Mouse (Mus musculus): ENCODE results near the gene Pes1.
"Not testable (repeated sequence)": the region's sequence is repeated elsewhere in the genome, so short reads cannot be mapped to it uniquely, and the experiment has no call there.

Pes1 gene

DNA sequence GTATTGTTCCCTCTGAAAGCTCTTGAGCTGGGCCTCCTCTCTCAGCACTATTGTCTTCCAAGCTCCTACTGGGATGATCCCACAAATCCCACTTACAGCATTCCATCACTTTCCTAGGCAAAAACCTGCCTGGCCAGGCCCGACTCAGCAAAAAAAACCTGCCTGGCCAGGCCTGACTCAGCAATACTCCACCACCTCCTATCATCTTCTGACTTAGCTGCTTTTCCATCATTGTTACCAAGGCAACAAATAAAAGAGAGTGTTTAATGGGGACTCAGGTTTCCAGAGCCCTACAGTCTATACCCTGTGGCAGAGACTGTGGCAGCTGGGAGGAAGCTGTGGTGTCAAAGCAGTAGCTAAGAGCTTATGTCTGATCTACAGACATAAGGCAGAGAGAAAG, 48.8 kb downstream of the Pes1 start:
- DNase-seq (ENCODE audit: low spot score), result no peak

DNA sequence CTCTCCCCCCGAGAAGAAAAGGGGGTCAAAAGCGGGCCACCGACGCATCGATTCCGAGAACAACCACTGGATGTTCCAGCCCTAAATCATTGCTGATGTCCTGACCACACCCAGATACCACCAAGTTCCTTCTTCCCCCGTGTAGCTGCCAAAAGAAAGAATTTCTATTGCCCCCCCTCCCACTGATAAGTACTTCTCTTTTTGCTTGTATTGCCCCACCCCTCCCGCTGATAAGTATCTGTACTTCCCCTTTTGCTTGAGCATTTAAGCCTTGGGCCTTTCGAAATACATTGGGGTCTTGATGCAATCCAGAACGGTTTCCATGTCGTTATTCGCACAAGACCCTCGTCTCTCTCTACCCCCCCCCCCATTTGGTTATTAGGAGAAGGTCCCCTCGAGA, 52.0 kb downstream of the Pes1 start:
- not testable (repeated sequence) for DNase-seq (ENCODE audit: low spot score)

GRCm38 (mm10) chr11:4022111-4022510, 58.3 kb downstream of the Pes1 start:
- not testable (repeated sequence) for DNase-seq (ENCODE audit: low spot score)

DNA sequence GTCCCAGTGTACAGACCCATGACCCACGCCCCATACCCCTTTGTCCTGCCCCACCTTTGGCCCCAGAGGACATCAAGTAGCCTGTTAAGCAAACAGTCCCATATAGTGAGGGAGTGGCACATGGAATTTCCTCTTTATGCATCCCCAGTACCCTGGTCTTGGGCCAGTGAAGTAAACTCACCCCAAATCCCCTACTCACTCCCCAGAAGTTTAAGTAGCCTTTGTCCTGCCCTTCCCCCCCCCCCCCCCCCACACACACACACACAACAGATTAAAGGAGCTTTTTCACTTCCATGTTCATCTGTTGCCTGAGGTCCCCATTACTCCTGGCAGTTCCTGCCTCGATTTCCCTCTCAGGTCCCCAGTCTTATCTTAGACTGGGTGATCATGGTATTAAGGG, 59.5 kb downstream of the Pes1 start:
- DNase-seq (ENCODE audit: low spot score), result no peak

GRCm38 (mm10) chr11:4027066-4027465, 63.3 kb downstream of the Pes1 start:
- no peak for DNase-seq (ENCODE audit: low spot score)

- DNase-seq (ENCODE audit: low spot score), result no peak
These were observed 64.0 kb downstream of the Pes1 start for GRCm38 (mm10) chr11:4027561-4028334.

DNA sequence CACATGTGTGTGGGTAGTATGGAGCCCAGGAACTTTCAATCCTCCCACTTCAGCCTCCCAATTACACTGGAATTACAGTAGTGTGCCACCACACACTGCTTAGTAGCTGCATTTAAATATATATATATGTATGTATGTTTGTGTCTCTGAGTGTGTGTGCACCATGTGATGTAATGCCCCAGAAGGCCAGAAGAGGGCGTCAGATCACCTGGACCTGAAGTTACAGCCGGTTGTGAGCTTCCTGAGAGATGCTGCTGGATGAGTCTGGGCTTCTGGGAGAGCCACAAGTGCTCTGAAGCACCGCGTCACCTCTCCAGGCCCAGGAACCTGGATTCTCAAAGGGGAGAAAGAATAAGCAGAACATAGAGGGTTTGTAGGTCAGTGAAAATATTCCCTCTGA, 65.6 kb downstream of the Pes1 start:
- no peak for DNase-seq (ENCODE audit: low spot score)

All from MN1 (cell line).